Mouse (Mus musculus) hindbrain, postnatal 0 days (tissue): ENCODE results near the gene Nipbl. TPM values are rescaled to one million over a fixed set of nuclear protein-coding genes. Genes with fewer than 3 reads are reported as not detected.

ENCODE experiments used
- ATAC-seq: fragments of 200-750 bp; cut with Nextera tagmentation; 2 replicates; pipeline ENCODE4 v1.8.0; 2017; ENCODE audit warnings: mild to moderate bottlenecking, moderate TSS enrichment, moderate library complexity
- DNase-seq: peaks from one replicate; pipeline ENCODE4 v3.0.0-alpha.2; 2015; ENCODE audit warnings: low spot score
- H3K27ac ChIP-seq: fragments of 300-500 bp; sonication (generic); 2 replicates; pipeline ENCODE4 v1.5.1; 2014; ENCODE audit warnings: mild to moderate bottlenecking
- H3K27me3 ChIP-seq: fragments of 300-500 bp; sonication (generic); 2 replicates; pipeline ENCODE4 v1.6.1; 2014; ENCODE audit warnings: low read length, mixed read lengths; ENCODE audit not compliant: insufficient read depth
- H3K36me3 ChIP-seq: fragments of 300-500 bp; sonication (generic); 2 replicates; pipeline ENCODE4 v1.6.1; 2014; ENCODE audit warnings: low read length, mixed read lengths; ENCODE audit not compliant: insufficient read depth
- H3K4me1 ChIP-seq: fragments of 300-500 bp; sonication (generic); 2 replicates; pipeline ENCODE4 v1.6.1; 2014; ENCODE audit warnings: antibody characterized with exemption, low read length, mixed read lengths; ENCODE audit not compliant: insufficient read depth
- H3K4me2 ChIP-seq: fragments of 300-500 bp; sonication (generic); 2 replicates; pipeline ENCODE4 v1.6.1; 2014; ENCODE audit warnings: low read depth, mild to moderate bottlenecking, low read length, moderate library complexity, mixed read lengths
- H3K4me3 ChIP-seq: fragments of 300-500 bp; sonication (generic); 2 replicates; pipeline ENCODE4 v1.5.1; 2014; ENCODE audit warnings: low read length
- H3K9ac ChIP-seq: fragments of 300-500 bp; sonication (generic); replicated peaks from 2 replicates; pipeline ENCODE4 v1.6.1; 2014; ENCODE audit warnings: mild to moderate bottlenecking, low read length, moderate library complexity, mixed read lengths
- H3K9me3 ChIP-seq: fragments of 300-500 bp; sonication (generic); 2 replicates; pipeline ENCODE4 v1.6.1; 2016; ENCODE audit warnings: low read length, mixed read lengths
- CTCF ChIP-seq: IDR thresholded peaks from 2 replicates; pipeline ENCODE4 v1.5.1; 2016; ENCODE audit warnings: antibody characterized with exemption, control low read depth, low read depth
- WGBS: fragments of 180-500 bp; shearing (Covaris S2); extraction: QIAGEN DNeasy Blood & Tissue Kit; methylation state at CpG from one replicate; pipeline ENCODE4 v1.1.7; 2014; 5-methylcytosine and 5-hydroxymethylcytosine counted together
- polyA plus RNA-seq: library from polyadenylated mRNA; unstranded; fragments of >200 nt; fragmentation: Nextera tagmentation; extraction: Ambion mirVana; gene quantifications from 2 replicates; pipeline ENCODE4 v1.2.1, GENCODE M21; 2015
- total RNA-seq: library from RNA; depleted of rRNA; stranded (reverse); fragments of >200 nt; gene quantifications from 2 replicates; pipeline ENCODE4 v1.2.3, GENCODE M21; 2014

The Nipbl gene
- total and polyA plus RNA-seq, 2 experiments from 2014 or later, result 10.9 to 12.5 TPM

GRCm38 (mm10) chr15:8319191-8319590 is 125.1 kb downstream of the Nipbl start:
- H3K4me2 ChIP-seq, result no peak overlapping the region
- peaks cover 40% of the 10 kb centered on the region for H3K36me3 ChIP-seq
- 93% methylated on average over 5 of the region's 5 CpGs for WGBS
- H3K4me3 ChIP-seq, result no peak overlapping the region
- no peak for ATAC-seq
- DNase-seq, result no peak
- no peak overlapping the region for H3K9ac ChIP-seq
- TF ChIP-seq CTCF, result no peak
- no peaks in the 10 kb centered on the region for H3K4me1 ChIP-seq
- H3K27me3 ChIP-seq, result no peaks in the 10 kb centered on the region
- no peaks in the 10 kb centered on the region for H3K9me3 ChIP-seq
- no peak overlapping the region for H3K27ac ChIP-seq

GRCm38 (mm10) chr15:8317381-8317780 is 126.9 kb downstream of the Nipbl start:
- Histone ChIP-seq H3K9me3 (no peaks in the 10 kb centered on the region), H3K4me2 (no peak overlapping the region), H3K4me1 (no peaks in the 10 kb centered on the region), H3K4me3 (no peak overlapping the region), H3K9ac (no peak overlapping the region), H3K36me3 (peaks cover 36% of the 10 kb centered on the region), H3K27me3 (no peaks in the 10 kb centered on the region), H3K27ac (no peak overlapping the region)
- no peak for ATAC-seq
- DNase-seq, result no peak
- TF ChIP-seq CTCF, result no peak
- 89% methylated on average over 4 of the region's 4 CpGs for WGBS

GRCm38 (mm10) chr15:8305474-8305873 is 138.8 kb downstream of the Nipbl start:
- H3K4me3 ChIP-seq, result no peak overlapping the region
- ATAC-seq, result no peak
- H3K9me3 ChIP-seq, result no peaks in the 10 kb centered on the region
- no peak overlapping the region for H3K9ac ChIP-seq
- no peak for DNase-seq
- peaks cover 41% of the 10 kb centered on the region for H3K36me3 ChIP-seq
- H3K4me1 ChIP-seq, result no peaks in the 10 kb centered on the region
- no peak for TF ChIP-seq CTCF
- H3K27ac ChIP-seq, result no peak overlapping the region
- H3K4me2 ChIP-seq, result no peak overlapping the region
- H3K27me3 ChIP-seq, result no peaks in the 10 kb centered on the region
- WGBS, result 95% methylated on average over 1 of the region's 1 CpGs

GRCm38 (mm10) chr15:8302944-8303343 is 141.3 kb downstream of the Nipbl start:
- Histone ChIP-seq H3K9me3 (no peaks in the 10 kb centered on the region), H3K4me2 (no peak overlapping the region), H3K27ac (no peak overlapping the region), H3K4me1 (no peaks in the 10 kb centered on the region), H3K27me3 (no peaks in the 10 kb centered on the region), H3K9ac (no peak overlapping the region), H3K4me3 (no peak overlapping the region), H3K36me3 (peaks cover 55% of the 10 kb centered on the region)
- WGBS, result 96% methylated on average over 10 of the region's 10 CpGs
- DNase-seq, result no peak
- ATAC-seq, result no peak
- no peak for TF ChIP-seq CTCF

GRCm38 (mm10) chr15:8294150-8294549 is 150.1 kb downstream of the Nipbl start:
- Histone ChIP-seq H3K36me3 (peaks cover 61% of the 10 kb centered on the region), H3K9me3 (no peaks in the 10 kb centered on the region), H3K4me1 (no peaks in the 10 kb centered on the region), H3K27ac (no peak overlapping the region), H3K4me3 (no peak overlapping the region), H3K27me3 (no peaks in the 10 kb centered on the region), H3K4me2 (no peak overlapping the region), H3K9ac (no peak overlapping the region)
- 95% methylated on average over 6 of the region's 6 CpGs for WGBS
- DNase-seq (no peak), ATAC-seq (no peak)
- TF ChIP-seq CTCF, result no peak

- no peak for DNase-seq
- Histone ChIP-seq H3K9me3 (no peaks in the 10 kb centered on the region), H3K27me3 (no peaks in the 10 kb centered on the region), H3K4me2 (no peak overlapping the region), H3K4me3 (no peak overlapping the region), H3K36me3 (peaks cover 44% of the 10 kb centered on the region), H3K9ac (no peak overlapping the region), H3K4me1 (no peaks in the 10 kb centered on the region), H3K27ac (no peak overlapping the region)
- no peak for TF ChIP-seq CTCF
- 89% methylated on average over 14 of the region's 14 CpGs for WGBS
- no peak for ATAC-seq
Observed at GRCm38 (mm10) chr15:8291251-8291650, 153.0 kb downstream of the Nipbl start.

GRCm38 (mm10) chr15:8282155-8282554 is 162.1 kb downstream of the Nipbl start:
- no peaks in the 10 kb centered on the region for H3K36me3 ChIP-seq
- no peaks in the 10 kb centered on the region for H3K4me1 ChIP-seq
- no peak overlapping the region for H3K4me3 ChIP-seq
- H3K9ac ChIP-seq, result no peak overlapping the region
- no peak for DNase-seq
- H3K27ac ChIP-seq, result no peak overlapping the region
- H3K27me3 ChIP-seq, result no peaks in the 10 kb centered on the region
- H3K4me2 ChIP-seq, result no peak overlapping the region
- H3K9me3 ChIP-seq, result no peaks in the 10 kb centered on the region
- TF ChIP-seq CTCF, result no peak
- ATAC-seq, result no peak
- 78% methylated on average over 2 of the region's 2 CpGs for WGBS
